Mouse (Mus musculus): Measurements from ENCODE around the gene Coa4.

The Coa4 gene

DNA sequence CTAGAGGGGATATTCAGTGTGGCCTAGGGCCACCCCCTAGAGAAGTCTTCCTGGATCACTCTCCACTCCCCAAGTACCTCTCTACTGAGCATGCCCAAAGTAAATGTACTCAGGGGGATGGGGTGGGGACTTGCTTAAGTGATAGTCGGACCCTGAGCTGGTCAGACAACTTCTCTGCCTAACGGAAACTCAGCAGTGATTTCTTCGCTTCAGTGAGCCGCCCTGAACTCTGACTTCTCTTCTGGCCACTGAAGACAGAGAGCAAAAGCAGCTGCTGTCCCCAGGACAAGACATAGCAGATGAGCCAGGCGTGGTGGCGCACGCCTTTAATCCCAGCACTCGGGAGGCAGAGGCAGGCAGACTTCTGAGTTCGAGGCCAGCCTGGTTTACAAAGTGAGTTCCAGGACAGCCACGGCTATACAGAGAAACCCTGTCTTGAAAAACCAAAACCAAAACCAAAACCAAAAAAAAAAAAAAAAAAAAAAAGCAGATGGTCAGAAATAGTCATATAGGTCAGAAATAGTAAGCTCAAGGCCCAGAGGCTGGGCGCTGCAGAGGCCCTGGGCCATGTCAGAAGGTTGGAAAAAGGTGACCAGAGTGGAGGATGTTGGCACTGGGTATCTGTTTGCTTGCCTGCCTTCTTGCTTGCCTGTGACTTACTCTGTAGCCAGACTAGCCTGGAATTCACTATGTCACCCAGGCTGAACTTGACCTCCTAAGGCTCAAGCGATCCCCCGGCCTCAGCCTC is 32.0 kb upstream of the Coa4 start:
- DNase-seq (ENCODE audit: low spot score in 2 of 2), result no peak

DNA sequence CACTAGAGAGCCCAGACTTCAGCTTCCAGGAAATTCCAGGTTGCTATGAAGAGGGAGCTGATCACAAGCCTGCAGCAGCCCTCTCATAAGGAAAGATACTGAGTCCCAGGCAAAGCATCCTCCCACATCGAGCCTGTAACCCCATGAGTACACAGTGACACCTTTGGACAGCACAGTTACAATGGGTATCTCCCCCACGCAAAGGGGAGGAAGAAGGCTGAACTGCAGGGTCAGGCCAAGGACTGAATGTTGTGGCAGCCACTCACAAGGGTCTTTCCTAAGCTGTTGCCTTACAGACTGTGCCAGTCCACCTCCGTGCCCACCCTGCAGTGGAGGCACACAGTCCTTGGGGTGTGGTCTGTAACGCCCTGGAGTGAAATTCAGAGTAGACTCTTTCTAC is 30.4 kb upstream of the Coa4 start:
- DNase-seq (ENCODE audit: low spot score in 2 of 2), result no peak

GRCm38 (mm10) chr7:100508670-100509069 is 28.2 kb upstream of the Coa4 start:
- DNase-seq (ENCODE audit: low spot score in 2 of 2), result no peak

DNA sequence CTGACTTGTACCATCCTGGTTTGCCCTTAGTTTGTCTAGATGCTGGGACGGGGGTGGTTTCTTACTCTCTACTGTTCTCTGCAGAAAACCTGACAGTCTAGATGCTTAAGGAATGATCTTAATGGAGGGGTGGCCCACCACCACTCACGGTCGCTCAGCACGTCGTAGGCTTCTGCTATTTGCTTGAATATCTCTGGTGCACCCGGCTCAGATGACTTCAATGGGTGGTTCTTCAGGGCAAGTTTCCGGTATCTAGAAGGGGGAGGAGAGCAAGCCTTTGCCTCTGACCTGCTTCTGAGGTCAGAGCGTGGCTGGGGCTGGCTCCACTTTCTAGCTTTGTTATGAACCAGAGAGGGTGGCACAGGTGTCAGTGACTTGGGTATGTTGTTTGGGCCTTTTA is 25.3 kb upstream of the Coa4 start:
- DNase-seq (ENCODE audit: low spot score in 2 of 2), result no peak

GRCm38 (mm10) chr7:100514573-100514972 is 22.3 kb upstream of the Coa4 start, which contains the start of gene Dnajb13:
Dnajb13 (minus strand) TSS chr7:100514960.
- DNase-seq (ENCODE audit: low spot score in 2 of 2), result no peak

DNA sequence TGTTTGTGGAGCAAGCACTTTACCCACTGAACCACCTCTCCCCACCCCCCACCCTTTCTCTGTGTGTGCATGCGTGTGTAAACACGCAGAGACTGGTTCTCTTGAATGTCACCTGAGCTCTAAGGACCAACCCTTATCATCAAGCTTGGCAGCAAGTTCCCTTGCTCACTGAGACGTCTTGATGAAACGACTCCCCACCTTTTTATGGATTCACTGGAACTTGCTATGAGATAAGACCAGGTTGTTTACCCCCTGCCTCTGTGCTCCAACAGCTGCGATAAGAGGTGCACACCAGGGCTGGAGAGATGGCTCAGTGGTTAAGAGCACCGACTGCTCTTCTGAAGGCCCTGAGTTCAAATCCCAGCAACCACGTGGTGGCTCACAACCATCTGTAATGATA is 16.7 kb upstream of the Coa4 start:
- DNase-seq (ENCODE audit: low spot score in 2 of 2), result no peak

DNA sequence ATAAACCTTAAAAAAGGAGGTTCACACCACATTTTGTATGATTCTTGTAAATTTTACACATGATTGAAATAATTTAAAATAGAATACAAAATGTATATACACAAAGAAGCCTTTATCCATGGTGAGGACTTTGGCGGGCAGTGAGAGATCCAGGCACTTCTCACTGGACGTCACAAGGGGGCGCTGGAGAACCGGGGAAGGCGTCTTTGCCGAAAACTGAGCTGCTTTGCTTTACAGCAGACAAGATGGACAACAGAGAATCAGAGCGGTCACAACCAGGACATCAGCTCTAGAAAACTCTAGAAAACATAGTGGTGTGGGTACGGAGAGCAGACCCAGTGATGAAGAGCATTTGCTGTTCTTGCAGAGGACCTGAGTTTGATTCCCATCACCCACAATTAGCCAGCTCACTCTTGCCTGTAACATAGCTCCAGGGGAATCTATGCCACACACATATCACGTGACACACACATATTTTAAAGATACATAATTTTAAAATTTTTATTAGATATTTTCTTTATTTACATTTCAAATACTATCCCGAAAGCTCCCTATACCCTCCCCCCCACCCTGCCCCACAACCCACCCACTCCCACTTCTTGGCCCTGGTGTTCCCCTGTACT is 16.1 kb upstream of the Coa4 start:
- DNase-seq (ENCODE audit: low spot score in 2 of 2), result peak; percentile 78 to 86

- DNase-seq (ENCODE audit: low spot score in 2 of 2), result no peak
Measured at GRCm38 (mm10) chr7:100522222-100522621, 14.6 kb upstream of the Coa4 start.

DNA sequence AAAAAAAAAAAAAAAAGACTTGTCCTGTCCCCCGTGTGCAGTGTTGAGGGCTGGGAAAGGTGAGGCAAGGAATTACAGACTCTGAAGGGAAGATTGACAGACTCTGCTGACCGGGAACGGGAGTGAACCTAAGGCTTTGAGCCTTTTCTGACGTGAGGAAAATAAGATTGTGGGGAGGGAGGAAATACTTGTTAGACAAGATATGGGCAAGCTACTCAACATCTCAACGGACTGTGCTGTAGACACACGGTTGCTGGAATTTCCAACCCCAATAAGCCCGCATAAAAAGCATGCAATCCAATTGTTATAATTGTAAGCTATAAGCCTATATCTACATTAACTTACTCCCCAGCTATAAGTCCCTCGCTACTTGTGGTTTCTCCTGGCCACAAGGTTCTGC is 12.2 kb upstream of the Coa4 start:
- DNase-seq (ENCODE audit: low spot score in 2 of 2), result no peak

DNA sequence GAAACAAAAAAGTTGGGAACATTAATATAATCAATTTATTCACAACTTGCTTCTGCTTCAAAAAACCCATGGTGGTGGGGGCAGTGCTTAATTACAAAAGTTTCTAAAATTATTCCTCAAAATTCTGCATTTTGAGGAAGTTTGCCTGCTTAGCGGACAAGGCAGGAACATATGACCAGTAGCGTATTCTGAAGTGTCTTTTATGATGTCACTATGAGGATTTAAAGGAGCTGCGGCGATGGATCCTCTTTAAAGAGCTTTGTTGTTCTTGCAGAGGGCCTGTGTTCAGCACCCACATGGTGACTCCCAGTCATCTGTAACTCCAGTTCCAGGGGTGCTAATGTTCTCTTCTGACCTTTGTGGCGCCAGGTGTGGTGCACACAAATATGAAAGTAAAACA is 6.1 kb upstream of the Coa4 start:
- DNase-seq (ENCODE audit: low spot score in 2 of 2), result no peak

DNA sequence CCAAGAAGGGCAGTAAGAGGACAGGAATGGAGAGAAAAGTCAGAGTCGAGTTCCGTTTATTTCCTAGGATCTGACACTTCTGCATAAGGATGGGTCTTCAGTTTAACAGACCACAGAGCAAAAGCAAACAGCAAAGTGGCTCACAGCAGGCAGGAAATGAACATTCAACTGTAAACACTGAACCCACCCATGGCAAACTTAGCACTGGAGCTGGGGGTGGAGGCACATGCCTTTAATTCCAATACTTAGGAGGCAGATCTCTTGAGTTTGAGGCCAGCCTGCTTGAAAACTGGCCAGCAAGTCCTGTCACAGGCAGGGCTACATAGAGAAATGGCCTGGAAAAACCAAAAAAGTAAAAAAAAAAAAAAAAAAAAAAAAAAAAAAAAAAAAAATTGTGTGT is 3.4 kb upstream of the Coa4 start:
- no peak for DNase-seq (ENCODE audit: low spot score in 2 of 2)

GRCm38 (mm10) chr7:100534216-100534615 is 2.7 kb upstream of the Coa4 start:
- DNase-seq (ENCODE audit: low spot score in 2 of 2), result no peak

GRCm38 (mm10) chr7:100535831-100536230 is 1.0 kb upstream of the Coa4 start:
- DNase-seq (ENCODE audit: low spot score in 2 of 2), result no peak

GRCm38 (mm10) chr7:100537519-100537902 is 640 bp downstream of the Coa4 start:
- no peak for DNase-seq (ENCODE audit: low spot score in 2 of 2)

- DNase-seq (ENCODE audit: low spot score in 2 of 2), result no peak
Measured at GRCm38 (mm10) chr7:100539516-100539915, 2.6 kb downstream of the Coa4 start.

- no peak for DNase-seq (ENCODE audit: low spot score in 2 of 2)
Measured at GRCm38 (mm10) chr7:100544437-100544836, 7.6 kb downstream of the Coa4 start.

GRCm38 (mm10) chr7:100547631-100548030 is 10.8 kb downstream of the Coa4 start:
- no peak for DNase-seq (ENCODE audit: low spot score in 2 of 2)

DNA sequence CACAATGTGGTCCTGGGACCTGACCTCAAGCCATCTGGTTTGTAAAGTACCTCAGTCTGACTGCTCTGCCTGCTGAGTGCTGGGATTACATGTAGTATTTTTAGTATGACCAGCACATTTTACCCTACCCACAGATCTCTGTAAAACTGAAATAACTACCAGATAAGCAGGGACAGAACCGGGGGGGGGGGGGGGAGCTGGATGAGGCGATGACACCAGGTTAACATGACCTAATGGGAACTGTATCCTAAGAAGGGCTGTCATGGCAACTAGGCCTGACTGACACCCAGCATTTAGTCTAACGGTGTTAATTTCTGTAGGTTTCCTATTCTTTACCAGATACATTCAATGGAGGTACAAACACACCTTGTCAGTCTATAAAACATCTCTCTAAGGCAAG is 12.9 kb downstream of the Coa4 start:
- DNase-seq (ENCODE audit: low spot score in 2 of 2), result no peak

DNA sequence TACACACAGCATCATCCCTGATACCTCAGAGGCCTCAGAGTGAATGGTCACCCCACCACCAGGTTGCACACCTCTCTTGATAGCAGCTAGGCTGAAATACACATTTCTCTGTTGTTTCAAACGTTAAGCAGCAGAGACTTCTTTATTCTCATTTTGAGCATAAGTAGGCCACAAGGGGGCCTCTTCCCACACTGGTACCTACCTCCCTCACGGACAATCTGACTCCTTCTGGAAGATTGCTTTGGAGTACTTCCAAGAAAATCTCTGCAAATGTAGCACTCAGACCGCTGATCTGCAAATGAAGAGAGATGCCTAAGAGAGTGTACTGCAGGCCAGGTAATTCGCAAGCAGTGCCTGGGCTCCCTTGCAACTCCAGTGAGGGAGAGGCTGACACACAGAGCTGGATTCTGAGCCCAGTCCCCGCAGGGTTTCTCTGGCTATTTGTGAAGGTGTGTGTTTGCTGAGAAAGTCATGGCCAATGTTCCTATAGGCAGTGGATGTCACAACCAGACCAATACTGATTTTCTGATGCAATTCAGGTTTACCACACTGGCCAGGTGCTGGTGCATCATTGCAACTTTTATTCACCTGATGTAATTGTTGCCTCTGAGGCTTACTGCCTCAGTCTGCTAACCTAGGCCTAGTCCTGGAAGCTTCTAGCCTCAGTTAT is 13.6 kb downstream of the Coa4 start:
- DNase-seq (ENCODE audit: low spot score in 2 of 2), result no peak

- no peak for DNase-seq (ENCODE audit: low spot score in 2 of 2)
Measured at GRCm38 (mm10) chr7:100554939-100555338, 18.1 kb downstream of the Coa4 start.

DNA sequence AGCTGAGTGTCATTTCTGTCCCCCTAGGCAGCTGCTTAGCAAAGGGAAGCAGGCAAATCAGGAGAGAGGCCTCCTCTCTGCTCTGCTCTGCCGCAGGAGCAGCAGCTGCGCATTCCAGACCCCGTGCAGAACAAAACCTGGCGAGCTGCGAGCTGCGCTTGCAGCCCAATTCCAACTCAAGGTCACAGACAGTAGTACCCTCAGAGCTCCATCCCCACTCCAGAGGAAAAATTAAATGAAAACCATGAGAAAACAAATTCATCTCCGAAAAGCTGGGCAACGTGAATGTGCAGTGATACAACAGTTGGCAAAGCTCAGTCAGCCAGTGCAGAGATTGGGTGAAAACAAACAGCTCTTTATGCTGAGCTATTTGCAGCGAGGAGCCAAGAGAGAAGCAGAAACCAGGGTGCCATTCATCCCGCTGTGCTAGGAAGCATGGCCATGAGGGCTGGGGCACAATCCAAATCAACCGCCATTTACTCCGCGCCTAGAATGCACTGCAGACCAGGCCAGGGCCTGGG is 18.6 kb downstream of the Coa4 start:
- DNase-seq (ENCODE audit: low spot score in 2 of 2), result no peak

- no peak for DNase-seq (ENCODE audit: low spot score in 2 of 2)
Measured at GRCm38 (mm10) chr7:100557241-100557640, 20.4 kb downstream of the Coa4 start.

GRCm38 (mm10) chr7:100559331-100559730 is 22.5 kb downstream of the Coa4 start:
- no peak for DNase-seq (ENCODE audit: low spot score in 2 of 2)
